Mouse (Mus musculus): ENCODE measurements around the gene Arhgef38. TPM values are rescaled to one million over a fixed set of nuclear protein-coding genes. Genes with fewer than 3 reads are reported as not detected.
A peak's percentile ranks its signal among the peaks of the same experiment; 100 is the strongest.

Gene Arhgef38
- polyA plus RNA-seq, 1 experiment from 2014 or later: 2.5 TPM

- no peaks in the 10 kb centered on the region for H3K9me3 ChIP-seq (replicated peaks; ENCODE audit: control insufficient read depth, low read length)
- H3K27ac ChIP-seq (ENCODE audit: low read length): no peak overlapping the region
- H3K9ac ChIP-seq (ENCODE audit: low read length): no peak overlapping the region
- no peaks in the 10 kb centered on the region for H3K36me3 ChIP-seq (ENCODE audit: control insufficient read depth, insufficient read depth, low read length)
- no peak for ATAC-seq (ENCODE audit: insufficient read depth, low FRiP score)
- peak overlapping the region; percentile 94 for H3K4me3 ChIP-seq (replicated peaks; ENCODE audit: low read length)
- 79% methylated on average over 1 of the region's 1 CpGs for WGBS
- H3K4me1 ChIP-seq (ENCODE audit: control insufficient read depth, insufficient read depth, low read length): peaks cover 11% of the 10 kb centered on the region; the same call in 1 of the 2 replicates
- H3K4me2 ChIP-seq (ENCODE audit: low read depth, low read length): peak overlapping the region; percentile 69
- no peaks in the 10 kb centered on the region for H3K27me3 ChIP-seq (ENCODE audit: control insufficient read depth, insufficient read depth, low read length)
These were observed 141.8 kb downstream of the Arhgef38 start for GRCm38 (mm10) chr3:133092936-133093335.

- Histone ChIP-seq H3K36me3 (ENCODE audit: control insufficient read depth, insufficient read depth, low read length) (no peaks in the 10 kb centered on the region), H3K27ac (ENCODE audit: low read length) (peak overlapping the region; percentile 98), H3K4me2 (ENCODE audit: low read depth, low read length) (peak overlapping the region; percentile 69), H3K9ac (ENCODE audit: low read length) (peak overlapping the region; percentile 97), H3K9me3 (replicated peaks; ENCODE audit: control insufficient read depth, low read length) (no peaks in the 10 kb centered on the region), H3K4me3 (replicated peaks; ENCODE audit: low read length) (peak overlapping the region; percentile 94), H3K4me1 (ENCODE audit: control insufficient read depth, insufficient read depth, low read length) (peaks cover 11% of the 10 kb centered on the region; the same call in 1 of the 2 replicates), H3K27me3 (ENCODE audit: control insufficient read depth, insufficient read depth, low read length) (no peaks in the 10 kb centered on the region)
- no peak for ATAC-seq (ENCODE audit: insufficient read depth, low FRiP score)
- WGBS: under 1% methylated on average over 7 of the region's 7 CpGs
These were observed 142.4 kb downstream of the Arhgef38 start for GRCm38 (mm10) chr3:133092274-133092853.

- H3K9me3 ChIP-seq (replicated peaks; ENCODE audit: control insufficient read depth, low read length): no peaks in the 10 kb centered on the region
- H3K27me3 ChIP-seq (ENCODE audit: control insufficient read depth, insufficient read depth, low read length): no peaks in the 10 kb centered on the region
- peaks cover 11% of the 10 kb centered on the region; the same call in 1 of the 2 replicates for H3K4me1 ChIP-seq (ENCODE audit: control insufficient read depth, insufficient read depth, low read length)
- peak within 1 kb of the TSS; percentile 98 for H3K27ac ChIP-seq (ENCODE audit: low read length)
- peak within 1 kb of the TSS; percentile 94 for H3K4me3 ChIP-seq (replicated peaks; ENCODE audit: low read length)
- no peaks in the 10 kb centered on the region for H3K36me3 ChIP-seq (ENCODE audit: control insufficient read depth, insufficient read depth, low read length)
- WGBS: under 1% methylated on average over 53 of the region's 53 CpGs
- peak within 1 kb of the TSS; percentile 97 for H3K9ac ChIP-seq (ENCODE audit: low read length)
- ATAC-seq (ENCODE audit: insufficient read depth, low FRiP score): peak; percentile 98
- H3K4me2 ChIP-seq (ENCODE audit: low read depth, low read length): peak within 1 kb of the TSS; percentile 77
These were observed 143.0 kb downstream of the Arhgef38 start, which contains the start of the genes Ints12 and Gstcd for GRCm38 (mm10) chr3:133091664-133092273. TSS of gene Ints12 (plus strand) at chr3:133091840. TSS of gene Gstcd (minus strand) at chr3:133092033.

GRCm38 (mm10) chr3:133091121-133091663, 143.6 kb downstream of the Arhgef38 start:
- no peaks in the 10 kb centered on the region for H3K36me3 ChIP-seq (ENCODE audit: control insufficient read depth, insufficient read depth, low read length)
- no peaks in the 10 kb centered on the region for H3K9me3 ChIP-seq (replicated peaks; ENCODE audit: control insufficient read depth, low read length)

GRCm38 (mm10) chr3:133090247-133091120, 144.3 kb downstream of the Arhgef38 start:
- Histone ChIP-seq H3K4me2 (ENCODE audit: low read depth, low read length) (peak overlapping the region; percentile 77), H3K27me3 (ENCODE audit: control insufficient read depth, insufficient read depth, low read length) (no peaks in the 10 kb centered on the region), H3K9ac (ENCODE audit: low read length) (peak overlapping the region; percentile 97), H3K4me1 (ENCODE audit: control insufficient read depth, insufficient read depth, low read length) (peaks cover 11% of the 10 kb centered on the region; the same call in 1 of the 2 replicates), H3K9me3 (replicated peaks; ENCODE audit: control insufficient read depth, low read length) (no peaks in the 10 kb centered on the region), H3K4me3 (replicated peaks; ENCODE audit: low read length) (peak overlapping the region; percentile 94), H3K27ac (ENCODE audit: low read length) (peak overlapping the region; percentile 98), H3K36me3 (ENCODE audit: control insufficient read depth, insufficient read depth, low read length) (no peaks in the 10 kb centered on the region)
- 3% methylated on average over 11 of the region's 11 CpGs for WGBS
- no peak for ATAC-seq (ENCODE audit: insufficient read depth, low FRiP score)

More at GRCm38 (mm10) chr3:133091121-133091663, 143.6 kb downstream of the Arhgef38 start:
- Histone ChIP-seq H3K4me1 (ENCODE audit: control insufficient read depth, insufficient read depth, low read length) (peaks cover 11% of the 10 kb centered on the region; the same call in 1 of the 2 replicates), H3K27ac (ENCODE audit: low read length) (peak overlapping the region; percentile 98), H3K9ac (ENCODE audit: low read length) (peak overlapping the region; percentile 97), H3K4me3 (replicated peaks; ENCODE audit: low read length) (peak overlapping the region; percentile 94), H3K27me3 (ENCODE audit: control insufficient read depth, insufficient read depth, low read length) (no peaks in the 10 kb centered on the region), H3K4me2 (ENCODE audit: low read depth, low read length) (peak overlapping the region; percentile 77)
- WGBS: 0% methylated on average over 44 of the region's 44 CpGs
- ATAC-seq (ENCODE audit: insufficient read depth, low FRiP score): peak; percentile 81

GRCm38 (mm10) chr3:133085858-133086257, 148.9 kb downstream of the Arhgef38 start:
- ATAC-seq (ENCODE audit: insufficient read depth, low FRiP score): no peak; the same call in 1 of the 2 replicates
- no peak overlapping the region for H3K4me2 ChIP-seq (ENCODE audit: low read depth, low read length)
- peaks cover 3% of the 10 kb centered on the region; the same call in 1 of the 2 replicates for H3K4me1 ChIP-seq (ENCODE audit: control insufficient read depth, insufficient read depth, low read length)
- no peaks in the 10 kb centered on the region for H3K9me3 ChIP-seq (replicated peaks; ENCODE audit: control insufficient read depth, low read length)
- no peak overlapping the region for H3K27ac ChIP-seq (ENCODE audit: low read length)
- peaks cover 19% of the 10 kb centered on the region for H3K36me3 ChIP-seq (ENCODE audit: control insufficient read depth, insufficient read depth, low read length)
- H3K9ac ChIP-seq (ENCODE audit: low read length): no peak overlapping the region
- 57% methylated on average over 3 of the region's 3 CpGs for WGBS
- H3K27me3 ChIP-seq (ENCODE audit: control insufficient read depth, insufficient read depth, low read length): no peaks in the 10 kb centered on the region
- no peak overlapping the region for H3K4me3 ChIP-seq (replicated peaks; ENCODE audit: low read length)

- no peaks in the 10 kb centered on the region for H3K9me3 ChIP-seq (replicated peaks; ENCODE audit: control insufficient read depth, low read length)
- 81% methylated on average over 5 of the region's 5 CpGs for WGBS
- H3K36me3 ChIP-seq (ENCODE audit: control insufficient read depth, insufficient read depth, low read length): peaks cover 19% of the 10 kb centered on the region
These were observed 152.0 kb downstream of the Arhgef38 start for GRCm38 (mm10) chr3:133082736-133083135.

GRCm38 (mm10) chr3:133075560-133075959, 159.2 kb downstream of the Arhgef38 start:
- Histone ChIP-seq H3K36me3 (ENCODE audit: control insufficient read depth, insufficient read depth, low read length) (peaks cover 7% of the 10 kb centered on the region; the same call in 1 of the 2 replicates), H3K9me3 (replicated peaks; ENCODE audit: control insufficient read depth, low read length) (no peaks in the 10 kb centered on the region), H3K9ac (ENCODE audit: low read length) (no peak overlapping the region), H3K4me1 (ENCODE audit: control insufficient read depth, insufficient read depth, low read length) (no peaks in the 10 kb centered on the region), H3K27me3 (ENCODE audit: control insufficient read depth, insufficient read depth, low read length) (no peaks in the 10 kb centered on the region), H3K27ac (ENCODE audit: low read length) (no peak overlapping the region), H3K4me2 (ENCODE audit: low read depth, low read length) (no peak overlapping the region), H3K4me3 (replicated peaks; ENCODE audit: low read length) (no peak overlapping the region)
- 87% methylated on average over 10 of the region's 10 CpGs for WGBS
- no peak for ATAC-seq (ENCODE audit: insufficient read depth, low FRiP score)

More at GRCm38 (mm10) chr3:133082736-133083135, 152.0 kb downstream of the Arhgef38 start:
- Histone ChIP-seq H3K4me2 (ENCODE audit: low read depth, low read length) (no peak overlapping the region), H3K4me3 (replicated peaks; ENCODE audit: low read length) (no peak overlapping the region), H3K27me3 (ENCODE audit: control insufficient read depth, insufficient read depth, low read length) (no peaks in the 10 kb centered on the region), H3K4me1 (ENCODE audit: control insufficient read depth, insufficient read depth, low read length) (no peaks in the 10 kb centered on the region), H3K27ac (ENCODE audit: low read length) (no peak overlapping the region), H3K9ac (ENCODE audit: low read length) (no peak overlapping the region)
- ATAC-seq (ENCODE audit: insufficient read depth, low FRiP score): no peak
